Mouse (Mus musculus) lung, adult 18-20 months (tissue): ENCODE measurements at regions not wholly inside any gene's neighbourhood (a gene's known extent, or its start where the extent isn't known, plus 50 kb on each side); places are given as distances from the start of the nearest gene placed in this dataset.
"Not testable (repeated sequence)": the region's sequence is repeated elsewhere in the genome, so short reads cannot be mapped to it uniquely, and the experiment has no call there.

Experiments
- DNase-seq, 2 experiments: peaks; one replicate each; pipeline ENCODE4 v3.0.0; 2022; ENCODE audit warnings: mixed read lengths in 2 of 2

DNA sequence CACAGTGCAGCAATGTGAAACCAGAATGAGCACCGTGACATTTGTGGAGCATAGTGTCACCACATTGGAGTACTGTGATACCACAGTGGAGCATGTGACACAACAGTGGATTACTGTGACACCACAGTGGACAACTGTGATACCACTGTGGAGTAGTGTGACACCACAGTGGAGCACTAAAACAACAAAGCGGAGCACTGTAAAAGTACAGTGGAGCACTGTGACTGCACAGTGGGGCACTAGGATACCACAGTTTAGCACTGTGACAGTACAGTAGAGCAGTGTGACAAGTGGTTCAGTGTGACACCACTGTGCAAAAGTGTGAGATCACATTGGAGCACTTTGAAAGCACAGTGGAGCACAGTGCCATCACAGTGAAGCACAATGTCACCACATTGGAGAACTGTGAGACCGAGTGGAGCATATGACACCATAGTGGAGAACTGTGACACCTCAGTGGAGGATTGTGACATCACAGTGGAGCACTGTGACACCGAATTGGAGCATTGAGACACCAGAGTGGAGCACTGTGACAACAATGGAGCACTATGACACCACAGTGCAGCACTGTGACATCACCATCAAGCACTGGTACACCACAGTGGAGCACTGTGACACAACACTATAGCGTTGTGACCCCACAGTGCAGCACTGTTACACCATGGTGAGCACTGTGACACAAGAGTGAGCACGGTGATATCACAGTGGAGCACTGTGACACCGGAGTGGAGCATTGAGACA, 86.6 kb upstream of the Vmn1r2 start:
- DNase-seq, result peak in 1 of 2 experiments; percentile 2

DNA sequence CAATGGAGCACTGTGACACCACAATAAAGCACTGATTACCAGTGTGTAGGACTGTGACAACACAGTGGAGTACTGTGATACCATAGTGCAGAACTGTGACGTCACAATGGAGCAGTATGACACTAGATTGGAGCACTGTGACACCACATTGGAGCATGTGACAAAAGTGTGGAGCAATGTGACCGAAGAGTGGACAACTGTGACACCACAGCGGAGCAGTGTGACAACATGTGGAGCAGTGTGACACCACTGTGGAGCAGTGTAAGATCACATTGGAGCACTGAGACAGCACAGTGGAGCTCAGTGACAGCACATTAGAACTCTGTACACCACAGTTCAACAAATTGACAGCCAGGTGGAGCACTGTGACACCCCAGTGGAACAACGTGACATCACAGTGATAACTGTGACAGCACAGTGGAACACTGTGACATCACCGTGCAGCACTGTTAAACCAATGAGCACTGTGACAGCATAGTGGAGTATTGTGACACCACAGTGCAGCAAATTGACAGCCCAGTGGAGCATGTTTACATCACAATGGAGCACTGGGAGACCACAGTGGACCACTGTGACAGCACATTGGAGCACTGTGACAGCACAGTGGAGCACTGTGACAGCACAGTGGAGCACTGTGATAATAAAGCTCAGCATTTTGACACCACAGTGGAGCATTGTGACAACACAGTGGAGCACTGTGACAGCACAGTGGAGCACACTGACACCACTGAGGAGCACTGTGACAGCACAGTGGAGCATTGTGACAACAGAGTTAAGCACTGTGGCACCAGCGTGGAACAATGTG, 85.8 kb upstream of the Vmn1r2 start:
- peak in 1 of 2 experiments; percentile 2 for DNase-seq

DNA sequence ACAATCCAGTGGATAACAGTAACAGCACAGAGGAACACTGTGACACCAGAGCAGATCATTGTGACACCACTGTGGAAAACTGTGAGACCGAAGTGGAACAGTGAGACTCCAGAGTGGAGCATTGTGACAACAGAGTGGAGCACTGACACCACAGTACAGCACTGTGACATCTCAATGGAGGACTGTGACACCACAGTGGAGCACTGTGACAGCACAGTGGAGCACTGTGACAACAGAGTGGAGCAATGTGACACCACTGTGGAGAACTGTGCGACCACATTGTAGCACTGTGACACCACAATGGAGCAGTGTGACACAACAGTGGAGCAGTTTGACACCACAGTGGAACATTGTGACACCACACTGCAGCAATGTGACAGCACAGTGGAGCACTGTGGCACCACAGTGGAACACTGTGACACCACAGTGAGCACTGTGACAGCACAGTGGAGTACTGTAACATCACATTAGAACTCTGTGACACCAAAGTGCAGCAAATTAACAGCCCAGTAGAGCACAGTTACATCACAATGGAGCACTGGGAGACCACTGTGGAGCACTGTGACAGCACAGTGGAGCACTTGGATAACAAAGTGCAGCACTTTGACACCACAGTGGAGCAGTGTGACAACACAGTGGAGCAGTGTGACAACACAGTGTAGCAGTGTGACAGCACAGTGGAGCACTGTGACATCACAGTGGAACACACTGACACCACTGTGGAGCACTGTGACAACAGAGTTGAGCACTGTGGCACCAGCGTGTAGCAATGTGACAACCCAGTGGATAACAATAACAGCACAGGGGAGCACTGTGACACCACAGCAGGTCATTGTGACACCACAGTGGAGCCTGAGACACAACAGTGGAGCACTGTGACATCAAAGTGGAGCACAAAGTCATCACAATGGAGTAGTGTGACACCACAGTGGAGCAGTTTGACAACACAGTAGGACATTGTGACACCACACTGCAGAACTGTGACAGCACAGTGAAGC, 84.9 kb upstream of the Vmn1r2 start:
- DNase-seq, result peak in 1 of 2 experiments; percentile 2

DNA sequence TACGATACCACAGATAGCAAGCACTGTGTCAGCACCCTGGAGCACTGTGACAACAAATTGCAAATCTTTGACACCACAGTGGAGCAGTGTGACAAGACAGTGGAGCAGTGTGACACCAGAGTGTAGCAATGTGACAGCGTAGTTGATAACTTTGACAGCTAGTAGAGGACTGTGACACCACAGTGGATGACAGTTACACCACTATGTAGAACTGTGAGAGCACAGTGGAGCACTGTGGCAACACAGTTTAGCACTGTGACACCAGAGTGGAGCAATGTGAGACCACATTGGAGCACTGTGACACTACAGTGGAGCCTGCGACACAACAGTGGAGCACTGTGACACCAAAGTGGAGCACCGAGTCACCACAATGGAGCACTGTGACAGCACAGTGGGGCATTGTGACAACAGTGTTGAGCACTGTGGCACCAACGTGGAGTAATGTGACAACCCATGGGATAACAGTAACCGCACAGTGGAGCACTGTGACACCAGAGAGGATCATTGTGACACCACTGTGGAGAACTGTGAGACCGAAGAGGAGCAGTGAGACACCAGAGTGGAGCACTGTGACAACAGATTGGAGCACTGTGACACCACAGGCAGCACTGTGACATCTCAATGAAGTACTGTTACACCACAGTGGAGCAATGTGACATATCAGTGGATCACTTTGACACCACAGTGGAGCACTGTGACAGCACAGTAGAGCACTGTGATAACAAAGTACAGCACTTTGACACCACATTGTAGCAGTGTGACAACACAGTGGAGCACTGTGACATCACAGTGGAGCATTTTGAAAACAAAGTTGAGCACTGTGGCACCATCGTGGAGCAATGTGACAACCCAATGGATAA, 83.7 kb upstream of the Vmn1r2 start:
- DNase-seq, result peak in 1 of 2 experiments; percentile 3

DNA sequence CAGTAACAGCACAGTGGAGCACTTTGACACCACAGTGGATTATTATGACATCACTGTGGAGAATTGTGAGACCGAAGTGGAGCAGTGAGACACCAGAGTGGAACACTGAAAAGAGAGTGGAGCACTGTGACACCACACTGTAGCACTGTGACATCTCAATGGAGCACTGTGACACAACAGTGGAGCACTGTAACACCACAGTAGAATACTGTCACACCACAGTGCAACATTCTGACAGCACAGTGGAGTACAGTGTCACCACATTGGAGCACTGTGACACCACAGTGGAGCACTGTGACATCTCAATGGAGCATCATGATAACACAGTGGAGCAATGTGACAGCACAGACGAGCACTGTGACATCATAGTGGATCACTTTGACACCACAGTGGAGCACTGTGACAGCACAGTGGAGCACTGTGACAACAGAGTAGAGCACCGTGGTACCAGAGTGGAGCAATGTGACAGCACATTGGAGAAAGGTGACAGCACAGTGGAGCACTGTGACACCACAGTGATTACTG, 83.0 kb upstream of the Vmn1r2 start:
- DNase-seq, result peak in 1 of 2 experiments; percentile 2

DNA sequence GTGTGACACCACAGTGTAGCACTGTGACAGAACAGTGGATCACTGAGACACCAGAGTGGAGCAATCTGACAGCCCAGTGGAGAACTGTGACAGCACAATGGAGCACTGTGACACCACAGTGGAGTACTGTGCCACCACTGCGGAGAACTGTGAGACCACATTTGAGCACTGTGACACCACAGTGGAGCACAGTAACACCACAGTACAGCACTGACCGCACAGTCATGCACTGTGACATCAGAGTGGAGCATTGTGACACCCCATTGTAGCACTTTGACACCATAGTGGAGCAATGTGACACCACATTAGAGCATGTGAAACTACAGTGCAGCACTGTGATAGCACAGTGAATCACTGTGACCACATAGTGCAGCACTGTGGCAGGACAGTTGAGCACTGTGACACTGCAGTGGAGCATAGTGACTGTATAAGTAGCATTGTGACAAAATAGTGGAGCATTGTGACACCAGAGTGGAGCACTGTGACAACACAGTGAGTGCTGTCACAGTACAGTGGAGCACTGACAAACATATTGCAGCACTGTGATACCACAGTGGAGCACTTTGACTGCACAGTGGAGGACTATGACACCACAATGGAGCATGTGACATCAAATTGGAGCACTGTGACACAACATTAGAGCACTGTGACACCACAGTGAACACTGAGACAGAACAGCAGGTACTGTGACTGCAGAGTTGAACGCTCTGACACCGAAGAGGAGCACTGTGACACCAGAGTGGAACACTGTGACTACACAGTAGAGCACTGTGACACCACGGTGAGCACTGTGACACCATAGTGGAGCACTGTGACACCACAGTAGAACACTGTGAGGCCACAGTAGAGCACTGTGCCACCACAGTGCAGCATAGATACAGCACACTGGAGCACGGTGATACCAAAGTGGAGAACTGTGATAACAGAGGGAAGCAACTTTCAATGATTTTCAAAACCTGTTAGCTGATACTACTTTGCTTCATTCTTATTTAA, 81.4 kb upstream of the Vmn1r2 start:
- peak in 1 of 2 experiments; percentile 2 for DNase-seq

DNA sequence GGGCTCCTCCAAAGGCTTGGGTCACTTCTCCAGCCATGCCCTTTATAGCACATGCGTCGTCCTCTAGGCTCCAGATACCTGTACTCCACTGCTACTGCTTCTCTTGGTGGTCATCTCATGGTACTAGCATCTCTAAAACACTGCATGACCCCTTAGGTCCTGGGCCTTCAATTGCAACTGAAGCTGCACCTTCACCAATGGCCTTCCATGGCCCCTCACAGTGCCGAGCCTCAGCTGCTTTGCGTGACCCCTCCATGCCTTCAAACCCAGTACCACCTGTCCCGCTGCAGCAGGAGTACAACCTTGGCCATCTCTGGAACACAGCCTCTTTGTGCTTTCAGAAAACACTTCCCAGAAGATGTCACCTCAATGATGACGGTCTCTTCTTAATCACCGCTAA, 79.5 kb upstream of the Vmn1r2 start:
- DNase-seq, result not testable (repeated sequence)

DNA sequence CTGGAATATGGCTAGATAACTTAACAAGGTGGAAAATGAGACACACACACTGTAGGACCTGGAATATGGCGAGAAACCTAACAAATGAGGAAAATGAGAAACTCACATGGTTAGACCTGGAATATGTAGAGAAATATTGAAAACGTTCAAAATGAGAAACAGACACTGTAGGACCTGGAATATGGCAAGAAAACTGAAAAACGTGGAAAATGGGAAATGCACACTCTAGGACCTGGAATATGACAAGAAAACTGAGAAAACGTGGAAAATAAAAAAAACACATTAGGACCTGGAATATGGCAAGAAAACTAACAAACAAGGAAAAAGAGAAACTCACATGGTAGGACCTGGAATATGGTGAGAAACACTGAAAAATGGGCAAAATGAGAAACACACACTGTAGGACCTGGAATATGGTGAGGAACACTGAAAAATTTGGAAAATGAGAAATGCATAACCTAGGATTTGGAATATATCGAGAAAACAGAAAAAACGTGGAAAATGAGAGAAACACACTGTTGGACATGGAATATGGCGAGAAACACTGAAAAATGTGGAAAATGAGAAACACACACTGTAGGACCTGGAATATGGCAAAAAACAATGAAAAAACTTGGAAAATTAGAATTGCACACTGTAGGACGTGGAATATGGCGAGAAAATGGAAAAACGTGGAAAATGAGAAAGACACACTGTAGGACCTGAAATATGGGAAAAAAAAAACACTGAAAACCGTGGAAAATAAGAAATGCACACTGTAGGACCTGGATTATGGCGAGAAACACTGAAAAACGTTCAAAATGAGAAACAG, 77.3 kb upstream of the Vmn1r2 start:
- DNase-seq, result no peak

DNA sequence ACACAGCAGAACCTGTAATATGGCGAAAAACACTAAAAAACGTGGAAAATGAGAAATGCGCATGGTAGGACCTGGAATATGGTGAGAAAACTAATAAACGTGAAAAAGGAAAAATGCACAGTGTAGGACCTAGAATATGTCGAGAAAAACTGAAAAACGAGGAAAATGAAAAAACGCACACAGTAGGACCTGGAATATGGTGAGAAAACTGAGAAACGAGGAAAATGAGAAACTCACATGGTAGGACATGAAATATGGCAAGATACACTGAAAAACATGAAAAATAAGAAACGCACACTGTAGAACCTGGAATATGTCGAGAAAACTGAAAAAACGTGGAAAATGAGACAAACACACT, 76.8 kb upstream of the Vmn1r2 start:
- no peak for DNase-seq

DNA sequence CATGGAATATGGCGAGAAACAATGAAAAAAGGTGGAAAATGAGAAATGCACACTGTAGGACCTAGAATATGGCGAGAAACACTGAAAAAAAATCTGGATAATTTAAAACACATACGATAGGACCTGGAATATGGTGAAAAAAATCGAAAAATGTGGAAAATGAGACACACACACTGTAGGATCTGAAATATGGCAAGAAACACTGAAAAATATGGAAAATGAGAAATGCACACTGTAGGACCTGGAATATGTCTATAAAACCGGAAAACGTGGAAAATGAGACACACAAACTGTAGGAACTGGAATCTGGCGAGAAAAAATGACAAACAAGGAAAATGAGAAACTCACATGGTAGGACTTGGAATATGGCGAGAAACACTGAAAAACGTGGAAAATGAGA, 76.4 kb upstream of the Vmn1r2 start:
- DNase-seq, result no peak
